Mouse (Mus musculus): ENCODE measurements around the gene Tox2. TPM values are rescaled to one million over a fixed set of nuclear protein-coding genes. Genes with fewer than 3 reads are reported as not detected.

Tox2 gene
- polyA plus RNA-seq, 1 experiment: 4.5 TPM

- TF ChIP-seq FLI1 (IDR thresholded peaks at IDR 0.05; ENCODE audit: low read length): no peak
- peak overlapping the region; percentile 90 for H3K4me3 ChIP-seq (replicated peaks)
- peaks cover 27% of the 10 kb centered on the region for H3K4me1 ChIP-seq
- H3K27me3 ChIP-seq (replicated peaks): peaks cover 96% of the 10 kb centered on the region
- H3K9me3 ChIP-seq: peaks cover 47% of the 10 kb centered on the region
- H3K36me3 ChIP-seq (replicated peaks; ENCODE audit: low read length): no peaks in the 10 kb centered on the region
Observed at GRCm38 (mm10) chr2:163203635-163204547, 966 bp downstream of the Tox2 start.

DNA sequence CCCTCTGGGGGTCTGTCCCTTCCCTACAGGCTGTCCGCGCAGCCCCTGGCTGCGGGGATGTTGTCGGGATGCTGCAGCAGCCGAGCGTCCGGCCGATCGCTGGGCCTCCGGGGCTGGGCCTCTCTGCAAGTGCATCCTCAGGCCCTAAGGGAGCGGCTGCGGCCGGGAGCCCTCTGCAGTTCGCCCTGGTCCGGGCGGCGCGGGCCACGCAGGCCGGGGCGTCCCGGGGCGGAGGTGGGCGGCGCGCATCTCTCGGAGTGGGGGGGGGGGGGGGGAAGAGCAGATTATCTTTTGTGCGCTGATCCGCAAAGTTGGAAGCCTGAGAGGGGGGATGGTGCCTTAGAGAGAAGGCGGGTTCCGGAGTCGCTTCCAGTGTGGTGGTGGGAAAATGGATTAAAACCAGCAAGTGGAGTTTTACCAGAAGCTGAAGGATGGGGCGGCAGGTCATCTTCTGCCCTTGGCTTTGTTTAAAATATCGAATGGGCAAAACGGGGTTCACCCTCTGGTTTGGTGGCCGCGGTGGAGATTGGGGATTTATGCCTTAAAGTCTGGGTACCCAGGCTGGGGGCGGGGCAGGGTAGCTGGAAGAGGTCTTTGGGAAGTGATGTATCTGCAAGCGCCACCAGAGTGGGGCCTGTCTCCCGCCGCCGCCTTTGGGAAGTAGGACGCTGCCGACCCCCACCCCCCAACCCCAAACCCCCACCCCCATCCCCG, 1.8 kb downstream of the Tox2 start:
- H3K4me1 ChIP-seq: peaks cover 31% of the 10 kb centered on the region
- H3K4me3 ChIP-seq (replicated peaks): peak overlapping the region; percentile 10
- no peak for TF ChIP-seq GATA1 (IDR thresholded peaks at IDR 0.05; ENCODE audit: borderline replicate concordance, low read length)
- TF ChIP-seq FLI1 (IDR thresholded peaks at IDR 0.05; ENCODE audit: low read length): no peak
- H3K9me3 ChIP-seq: peaks cover 52% of the 10 kb centered on the region
- H3K27me3 ChIP-seq (replicated peaks): peaks cover 96% of the 10 kb centered on the region
- H3K36me3 ChIP-seq (replicated peaks; ENCODE audit: low read length): no peaks in the 10 kb centered on the region

DNA sequence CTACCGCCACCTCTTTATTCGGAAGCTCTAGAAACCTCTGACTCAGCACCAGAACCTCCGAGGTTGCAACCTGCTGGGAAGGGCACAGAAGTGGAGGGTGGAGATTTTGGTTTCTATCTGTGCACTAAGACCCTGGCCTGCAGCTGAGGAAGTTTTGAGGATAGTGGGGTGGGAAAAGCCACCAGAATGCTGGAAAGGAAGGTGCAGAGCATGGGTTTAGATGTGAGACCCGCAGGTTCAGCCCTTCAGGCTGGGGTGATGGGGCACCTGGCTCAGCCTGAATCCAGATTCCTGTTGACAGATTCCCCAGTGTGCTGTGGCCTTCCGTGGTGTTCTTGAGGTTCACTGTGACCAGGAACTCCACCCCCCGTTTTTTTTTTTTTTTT, 2.3 kb downstream of the Tox2 start:
- Histone ChIP-seq H3K9me3 (peaks cover 52% of the 10 kb centered on the region), H3K4me1 (peaks cover 31% of the 10 kb centered on the region), H3K27me3 (replicated peaks) (peaks cover 96% of the 10 kb centered on the region), H3K36me3 (replicated peaks; ENCODE audit: low read length) (no peaks in the 10 kb centered on the region), H3K4me3 (replicated peaks) (no peak overlapping the region)
- TF ChIP-seq FLI1 (IDR thresholded peaks at IDR 0.05; ENCODE audit: low read length): no peak
- TF ChIP-seq GATA1 (IDR thresholded peaks at IDR 0.05; ENCODE audit: borderline replicate concordance, low read length): no peak

- H3K36me3 ChIP-seq (replicated peaks; ENCODE audit: low read length): no peaks in the 10 kb centered on the region
- H3K9me3 ChIP-seq: peaks cover 51% of the 10 kb centered on the region
- no peak overlapping the region for H3K4me3 ChIP-seq (replicated peaks)
- peaks cover 31% of the 10 kb centered on the region for H3K4me1 ChIP-seq
- TF ChIP-seq GATA1 (IDR thresholded peaks at IDR 0.05; ENCODE audit: borderline replicate concordance, low read length) (no peak), FLI1 (IDR thresholded peaks at IDR 0.05; ENCODE audit: low read length) (no peak)
- peaks cover 96% of the 10 kb centered on the region for H3K27me3 ChIP-seq (replicated peaks)
Observed at GRCm38 (mm10) chr2:163205737-163206490, 3.0 kb downstream of the Tox2 start.

DNA sequence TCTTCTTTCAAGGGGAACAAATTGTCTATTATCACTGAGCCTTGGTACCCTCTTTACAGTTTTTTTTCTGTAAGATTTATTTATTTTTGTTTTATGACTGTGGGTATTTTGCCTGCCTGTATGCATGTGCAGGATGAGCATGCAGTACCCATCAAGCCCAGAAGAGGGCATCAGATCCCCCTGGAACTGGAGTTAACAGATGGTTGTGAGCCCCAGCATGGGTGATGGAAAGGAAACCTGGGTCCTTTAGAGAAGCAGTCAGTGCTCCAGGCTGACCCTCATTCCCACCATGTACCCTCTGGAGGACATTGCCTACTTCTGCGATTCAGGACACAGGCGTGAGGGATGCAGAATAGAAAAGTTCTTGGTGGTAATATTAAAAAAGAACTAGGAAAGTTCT, 4.4 kb downstream of the Tox2 start:
- H3K27me3 ChIP-seq (replicated peaks): peaks cover 97% of the 10 kb centered on the region
- H3K4me3 ChIP-seq (replicated peaks): no peak overlapping the region
- H3K9me3 ChIP-seq: peaks cover 46% of the 10 kb centered on the region
- no peaks in the 10 kb centered on the region for H3K36me3 ChIP-seq (replicated peaks; ENCODE audit: low read length)
- TF ChIP-seq FLI1 (IDR thresholded peaks at IDR 0.05; ENCODE audit: low read length) (no peak), GATA1 (IDR thresholded peaks at IDR 0.05; ENCODE audit: borderline replicate concordance, low read length) (no peak)
- H3K4me1 ChIP-seq: peaks cover 26% of the 10 kb centered on the region

DNA sequence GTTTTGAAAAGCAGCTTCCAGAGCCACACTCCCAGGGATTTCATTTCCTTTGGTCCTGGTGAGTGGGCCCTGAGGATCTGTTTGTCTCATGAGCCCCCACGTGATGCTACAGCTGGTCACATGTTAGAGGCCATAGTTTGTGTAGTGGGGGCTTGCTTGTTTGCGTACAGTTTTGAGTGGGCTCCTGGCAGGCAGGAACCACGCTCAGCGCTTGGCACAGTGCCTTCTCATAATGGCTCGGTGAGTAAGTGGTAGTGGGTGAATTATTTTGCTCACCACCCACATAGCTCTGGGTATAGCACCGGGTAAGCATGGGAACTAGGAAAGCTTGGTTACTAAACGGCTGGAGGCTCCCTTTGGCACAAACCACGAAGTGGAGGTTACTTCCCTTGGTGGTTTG, 6.2 kb downstream of the Tox2 start:
- H3K9me3 ChIP-seq: peaks cover 42% of the 10 kb centered on the region
- H3K4me3 ChIP-seq (replicated peaks): no peak overlapping the region
- no peaks in the 10 kb centered on the region for H3K36me3 ChIP-seq (replicated peaks; ENCODE audit: low read length)
- TF ChIP-seq GATA1 (IDR thresholded peaks at IDR 0.05; ENCODE audit: borderline replicate concordance, low read length) (no peak), FLI1 (IDR thresholded peaks at IDR 0.05; ENCODE audit: low read length) (no peak)
- H3K4me1 ChIP-seq: peaks cover 13% of the 10 kb centered on the region
- peaks cover 97% of the 10 kb centered on the region for H3K27me3 ChIP-seq (replicated peaks)

- no peak for TF ChIP-seq FLI1 (IDR thresholded peaks at IDR 0.05; ENCODE audit: low read length)
- no peak for TF ChIP-seq GATA1 (IDR thresholded peaks at IDR 0.05; ENCODE audit: borderline replicate concordance, low read length)
- peaks cover 99% of the 10 kb centered on the region for H3K27me3 ChIP-seq (replicated peaks)
Observed at GRCm38 (mm10) chr2:163213085-163213484, 10.2 kb downstream of the Tox2 start.

DNA sequence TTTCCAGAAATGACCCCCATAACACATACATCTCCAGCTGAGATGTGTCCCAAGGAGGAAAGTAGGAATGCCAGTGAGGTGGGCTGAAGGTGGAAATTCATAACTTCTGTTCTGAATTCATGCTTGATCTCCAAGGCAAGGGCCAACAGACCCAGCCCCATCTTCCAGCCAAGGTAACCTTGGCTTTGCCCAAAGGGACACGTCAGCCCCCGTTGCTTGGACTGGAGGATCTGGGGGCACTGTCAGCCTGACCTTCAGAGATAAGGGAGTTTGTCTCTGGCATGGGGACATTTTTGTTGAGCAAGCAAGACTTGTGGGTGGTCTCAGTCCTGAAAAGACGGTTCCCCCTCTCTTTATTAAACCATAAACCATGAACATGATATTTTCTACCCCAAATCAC, 15.2 kb downstream of the Tox2 start:
- H3K9me3 ChIP-seq: peaks cover 10% of the 10 kb centered on the region

More at GRCm38 (mm10) chr2:163213085-163213484, 10.2 kb downstream of the Tox2 start:
- Histone ChIP-seq H3K36me3 (replicated peaks; ENCODE audit: low read length) (no peaks in the 10 kb centered on the region), H3K9me3 (peaks cover 27% of the 10 kb centered on the region), H3K4me1 (peaks cover 23% of the 10 kb centered on the region), H3K4me3 (replicated peaks) (no peak overlapping the region)

GRCm38 (mm10) chr2:163218571-163218970, 15.6 kb downstream of the Tox2 start:
- Histone ChIP-seq H3K4me3 (replicated peaks) (no peak overlapping the region), H3K9me3 (peaks cover 10% of the 10 kb centered on the region), H3K27me3 (replicated peaks) (peaks cover 99% of the 10 kb centered on the region), H3K36me3 (replicated peaks; ENCODE audit: low read length) (no peaks in the 10 kb centered on the region), H3K4me1 (peaks cover 34% of the 10 kb centered on the region)
- TF ChIP-seq GATA1 (IDR thresholded peaks at IDR 0.05; ENCODE audit: borderline replicate concordance, low read length) (no peak), FLI1 (IDR thresholded peaks at IDR 0.05; ENCODE audit: low read length) (no peak)

More for the DNA sequence above, 15.2 kb downstream of the Tox2 start:
- no peak overlapping the region for H3K4me3 ChIP-seq (replicated peaks)
- H3K4me1 ChIP-seq: peaks cover 35% of the 10 kb centered on the region
- TF ChIP-seq FLI1 (IDR thresholded peaks at IDR 0.05; ENCODE audit: low read length) (no peak), GATA1 (IDR thresholded peaks at IDR 0.05; ENCODE audit: borderline replicate concordance, low read length) (no peak)
- no peaks in the 10 kb centered on the region for H3K36me3 ChIP-seq (replicated peaks; ENCODE audit: low read length)
- H3K27me3 ChIP-seq (replicated peaks): peaks cover 99% of the 10 kb centered on the region

All from megakaryocyte, embryonic 14.5 days (primary cell).